Mouse (Mus musculus) adrenal gland (tissue): ENCODE measurements around the gene Atp6v1e2.

Experiments
- intact Hi-C: fragments of 180-260 bp; cut with DNase I; formaldehyde crosslinking; loops from one replicate; pipeline ENCODE4 v1.15.1; 2025
- long read RNA-seq, 2 experiments: library from polyadenylated mRNA; unstranded; transcript quantifications; one replicate each; pipeline ENCODE4 v2.0.0; 2020; ENCODE audit warnings: borderline replicate concordance in 1 of 2; ENCODE audit not compliant: insufficient replicate concordance in 1 of 2

The Atp6v1e2 gene
- long read RNA-seq, experiment 1, result 0 reads
- long read RNA-seq, experiment 2, result 0 reads

DNA sequence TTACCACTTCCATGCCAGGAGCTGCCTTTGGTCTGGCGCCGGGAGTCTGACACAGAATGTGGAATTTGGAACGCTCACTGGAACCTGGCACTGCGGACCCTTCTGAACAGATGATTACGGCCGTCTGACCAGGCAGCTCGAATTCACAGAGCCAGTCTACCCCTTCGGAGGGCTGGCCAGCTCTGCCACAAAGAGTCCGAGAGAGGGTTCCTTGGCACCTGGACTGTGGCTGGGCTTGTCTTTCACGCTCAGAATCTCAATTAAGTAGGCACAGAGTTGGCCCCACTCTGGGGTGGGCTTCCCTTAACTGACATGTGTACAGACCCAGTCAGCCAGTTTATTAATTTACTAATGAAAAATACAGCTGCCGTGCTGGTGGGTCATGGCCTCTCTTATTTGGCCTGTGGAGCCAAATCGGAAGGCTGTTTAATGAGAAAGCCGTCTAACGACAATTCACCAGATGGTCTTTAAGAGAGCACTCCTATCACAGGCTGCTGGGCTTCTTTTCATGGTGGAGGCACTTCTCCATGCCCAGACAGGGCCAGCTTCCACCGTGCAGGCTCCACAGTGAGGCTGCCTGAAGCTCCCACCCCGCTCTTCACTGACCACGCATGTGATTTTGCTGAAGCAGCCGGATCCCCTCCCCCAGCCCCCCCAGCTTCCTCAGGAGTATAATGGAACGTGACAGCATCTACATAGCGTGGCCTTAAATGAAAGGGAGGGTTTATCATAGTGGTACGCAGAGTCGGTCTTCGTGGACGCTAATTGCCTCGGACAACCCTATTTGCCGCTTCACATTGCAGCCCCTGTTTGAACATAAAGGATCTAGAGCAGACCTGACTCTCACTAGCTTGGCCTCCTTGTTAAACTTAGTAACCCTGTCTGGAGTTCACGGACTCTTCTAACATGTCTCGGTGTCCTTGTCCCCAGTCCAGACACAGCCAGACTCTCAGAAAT is at the start of gene Atp6v1e2:
TSS of gene Atp6v1e2 (minus strand) at position 58 of the 957 bp plus-strand sequence.
- intact Hi-C loops, result no loop called here

GRCm38 (mm10) chr17:86997323-86997722 is 49.6 kb upstream of the Atp6v1e2 start:
- intact Hi-C loops, result no loop called here

- intact Hi-C loops, result no loop called here
Measured at GRCm38 (mm10) chr17:86991306-86991705, 43.6 kb upstream of the Atp6v1e2 start.

GRCm38 (mm10) chr17:86988601-86989184 is 41.0 kb upstream of the Atp6v1e2 start:
- intact Hi-C loops, result no loop called here

- intact Hi-C loops, result no loop called here
Measured at GRCm38 (mm10) chr17:86988161-86988560, 40.5 kb upstream of the Atp6v1e2 start.

DNA sequence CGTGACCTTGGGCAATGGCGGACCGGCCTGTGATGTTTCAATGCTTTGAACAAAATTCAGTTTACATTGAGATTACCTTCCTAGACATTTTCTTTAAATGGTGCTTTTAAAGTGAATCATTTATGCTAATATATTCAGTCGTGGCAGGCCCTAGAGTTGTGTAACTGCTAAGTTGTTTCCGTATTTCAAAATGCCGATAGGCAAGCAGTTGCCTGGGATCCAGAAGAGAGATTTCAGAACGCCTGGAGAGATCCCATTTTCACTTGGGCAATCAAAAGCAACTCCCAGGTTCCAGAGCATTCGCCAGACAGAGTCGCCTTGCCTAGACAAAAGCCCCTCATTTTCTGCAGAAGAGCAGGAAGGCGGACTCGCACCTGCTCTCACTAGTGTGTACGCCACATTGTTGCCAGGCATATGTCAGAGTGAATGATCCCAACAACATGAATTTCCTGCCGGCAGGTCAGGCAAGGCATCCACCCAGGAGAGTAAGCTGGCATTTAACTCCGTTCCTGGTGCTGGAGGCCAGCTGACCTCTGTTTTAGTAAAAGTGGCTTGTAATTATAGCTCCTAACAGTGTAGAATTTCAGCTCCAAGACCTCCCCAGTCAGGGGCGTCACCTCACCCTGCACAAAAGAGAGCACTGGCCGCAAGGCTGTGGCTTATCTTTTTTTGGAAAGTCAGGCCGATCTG is 38.9 kb upstream of the Atp6v1e2 start:
- intact Hi-C loops, result no loop called here

DNA sequence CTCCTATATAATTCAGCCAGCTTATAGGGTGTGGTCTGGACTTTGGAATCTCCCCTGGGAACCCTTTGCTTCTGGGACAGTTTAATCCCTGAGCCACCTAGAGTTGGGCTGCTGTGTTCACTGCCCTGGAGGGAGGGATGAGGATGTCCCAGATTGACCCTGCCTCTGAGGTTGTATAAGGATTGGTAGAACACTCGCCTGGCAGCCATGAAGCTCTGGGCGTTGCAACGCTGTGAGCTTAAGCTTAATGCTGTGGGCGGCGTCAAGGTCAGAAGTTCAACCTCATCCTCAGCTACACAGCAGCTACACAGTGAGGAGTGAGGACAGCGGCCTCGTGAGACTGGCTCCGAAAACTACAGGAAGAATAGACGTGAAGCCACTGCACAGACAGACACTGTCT is 34.8 kb upstream of the Atp6v1e2 start:
- intact Hi-C loops, result no loop called here

GRCm38 (mm10) chr17:86981701-86982100 is 34.0 kb upstream of the Atp6v1e2 start:
- intact Hi-C loops, result no loop called here

DNA sequence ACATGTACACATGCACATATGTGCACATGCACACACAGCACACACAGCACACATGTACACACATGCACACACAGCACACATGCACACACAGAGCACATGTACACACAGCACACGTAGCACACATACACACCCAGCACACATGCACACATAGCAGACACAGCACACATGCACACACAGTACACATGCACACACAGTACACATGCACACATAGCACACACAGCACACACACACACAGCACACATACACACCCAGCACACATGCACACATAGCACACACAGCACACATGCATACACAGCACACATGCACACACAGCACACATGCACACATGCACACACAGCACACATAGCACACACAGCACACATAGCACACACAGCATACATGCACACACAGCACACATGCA is 33.5 kb upstream of the Atp6v1e2 start:
- intact Hi-C loops, result no loop called here

DNA sequence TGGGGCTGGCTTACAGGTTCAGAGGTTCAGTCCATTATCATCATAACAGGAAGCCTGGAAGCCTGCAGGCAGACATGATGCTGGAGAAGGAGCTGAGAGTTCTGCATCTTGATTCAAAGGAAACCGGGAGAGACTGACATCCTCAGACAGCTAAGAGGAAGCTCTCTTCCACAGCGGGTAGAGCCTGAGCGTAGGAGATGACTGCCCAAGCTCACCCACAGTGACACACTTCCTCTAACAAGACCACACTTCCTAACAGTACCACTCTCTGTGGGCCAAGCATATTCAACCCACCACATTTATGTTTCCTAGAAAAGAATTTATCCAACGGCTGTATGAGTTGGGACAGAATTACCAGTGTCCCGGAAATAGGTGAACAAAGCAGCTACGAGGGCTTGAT is 30.8 kb upstream of the Atp6v1e2 start:
- intact Hi-C loops, result no loop called here

- intact Hi-C loops, result no loop called here
Measured at GRCm38 (mm10) chr17:86976387-86976786, 28.7 kb upstream of the Atp6v1e2 start.

DNA sequence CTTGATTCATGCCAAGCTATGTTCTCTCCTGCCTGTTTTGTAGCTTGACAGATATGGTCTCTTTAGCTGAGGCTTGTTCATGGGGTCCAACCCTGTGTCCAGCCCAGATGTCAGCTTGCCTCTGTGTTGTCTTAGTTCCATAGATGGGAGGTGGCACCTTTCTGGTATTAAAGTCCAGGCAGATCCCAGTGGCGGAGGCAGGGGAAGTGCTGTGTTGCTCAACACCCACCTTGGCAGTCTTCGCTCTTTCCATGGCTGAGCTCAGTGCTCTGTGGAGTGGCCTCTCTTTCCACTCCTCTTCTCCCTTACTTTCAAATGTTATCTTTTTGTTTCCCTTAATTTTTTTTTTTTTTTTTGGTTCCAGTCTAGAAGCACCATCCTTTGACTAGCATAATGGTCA is 25.4 kb upstream of the Atp6v1e2 start:
- intact Hi-C loops, result loop anchor here (5.0 kb wide), 1 partner anchor 49 kb away; no protein-coding TSS in a partner anchor

GRCm38 (mm10) chr17:86971860-86972259 is 24.2 kb upstream of the Atp6v1e2 start:
- intact Hi-C loops, result loop anchor here (5.0 kb wide), 1 partner anchor 50 kb away; no protein-coding TSS in a partner anchor

- intact Hi-C loops, result loop anchor here (5.0 kb wide), 1 partner anchor 51 kb away; no protein-coding TSS in a partner anchor
Measured at GRCm38 (mm10) chr17:86971036-86971435, 23.3 kb upstream of the Atp6v1e2 start.

- intact Hi-C loops, result loop anchor here (5.0 kb wide), 1 partner anchor 52 kb away; no protein-coding TSS in a partner anchor
Measured at GRCm38 (mm10) chr17:86970026-86970750, 22.5 kb upstream of the Atp6v1e2 start.

- intact Hi-C loops, result no loop called here
Measured at GRCm38 (mm10) chr17:86969582-86969981, 21.9 kb upstream of the Atp6v1e2 start.

DNA sequence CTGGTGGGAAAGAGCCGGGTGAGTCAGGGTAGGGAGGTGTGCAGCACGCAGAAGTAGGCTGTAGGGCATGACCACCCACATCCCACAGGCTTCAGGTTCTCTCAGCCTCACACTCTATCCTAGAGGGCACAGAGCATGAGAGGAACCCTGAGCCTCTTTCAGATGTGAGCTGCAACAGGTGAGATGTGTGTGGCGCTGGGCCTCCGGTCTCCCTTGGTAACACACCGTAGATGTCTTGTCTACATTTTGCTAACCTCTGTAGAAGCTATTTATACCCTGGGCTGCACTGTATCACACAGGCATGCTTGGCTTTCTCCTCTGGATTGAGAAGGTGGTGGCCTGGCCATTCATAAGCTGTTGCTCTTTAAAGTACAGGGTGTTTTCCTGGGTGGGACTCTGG is 20.9 kb upstream of the Atp6v1e2 start:
- intact Hi-C loops, result no loop called here

DNA sequence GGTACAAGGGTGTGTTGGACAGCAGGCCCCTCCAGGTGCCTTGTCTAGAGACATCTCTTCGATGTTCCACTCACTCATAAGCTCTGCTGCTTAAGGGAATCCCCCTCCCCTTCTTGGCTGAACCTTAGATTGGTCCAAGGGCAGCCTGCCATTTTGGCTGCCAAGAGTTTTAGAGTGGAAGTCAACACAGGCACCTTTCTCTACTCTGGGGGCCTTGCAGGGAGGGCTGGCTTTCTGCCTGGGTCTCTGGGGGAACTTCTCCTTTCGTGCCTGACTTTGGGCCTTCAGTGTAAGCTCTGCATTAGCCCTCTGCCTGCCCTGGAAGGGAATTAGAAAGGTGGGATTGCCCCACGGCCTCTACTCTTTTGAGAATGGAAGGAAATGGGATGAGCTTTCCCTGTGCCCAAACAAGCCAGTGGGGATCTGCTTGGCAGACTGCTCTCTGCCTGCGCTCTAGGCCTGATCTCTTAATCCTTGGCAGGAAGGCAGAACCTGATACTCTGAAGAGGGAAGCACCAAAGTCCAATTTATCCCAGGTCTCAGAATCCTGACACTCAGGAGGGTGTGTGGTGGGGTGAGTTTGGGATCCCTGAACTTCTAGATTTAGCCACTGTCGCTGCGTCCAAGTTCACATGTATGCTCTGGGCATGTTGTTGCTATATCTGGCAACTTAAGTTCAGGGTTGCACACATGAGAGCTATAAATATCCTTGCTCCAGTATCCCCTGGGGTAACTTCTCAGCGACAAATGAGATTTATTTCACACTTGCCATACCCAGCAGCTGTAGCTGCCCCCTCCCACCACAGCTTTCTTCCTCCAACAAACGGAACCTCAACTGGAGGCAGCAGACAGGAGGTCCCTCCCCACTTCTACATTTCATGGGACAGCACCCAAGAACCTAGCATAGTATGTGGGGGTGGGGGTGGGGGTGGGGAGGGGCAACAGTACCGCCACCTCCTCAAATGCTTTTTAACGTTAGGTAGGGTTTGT is 20.1 kb upstream of the Atp6v1e2 start:
- intact Hi-C loops, result no loop called here

DNA sequence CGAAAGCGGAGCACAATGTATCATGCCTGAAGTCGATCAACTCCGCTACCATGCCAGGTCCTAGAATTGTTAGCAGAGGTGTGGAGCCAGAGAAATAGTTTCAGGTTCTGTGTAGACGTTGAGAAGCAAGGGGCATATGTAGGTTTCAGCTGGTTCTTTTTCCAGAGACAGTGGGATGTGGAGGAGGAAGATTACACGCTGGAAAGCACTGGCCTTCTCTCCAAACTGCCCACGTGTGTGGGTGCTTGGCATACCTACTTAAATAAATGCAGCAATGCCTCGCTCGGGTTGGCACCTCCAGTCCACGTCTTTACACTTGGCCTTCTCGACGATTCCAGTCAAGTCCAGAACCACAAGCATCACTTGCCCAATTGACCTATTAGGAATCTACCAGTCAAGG is 19.4 kb upstream of the Atp6v1e2 start:
- intact Hi-C loops, result no loop called here

DNA sequence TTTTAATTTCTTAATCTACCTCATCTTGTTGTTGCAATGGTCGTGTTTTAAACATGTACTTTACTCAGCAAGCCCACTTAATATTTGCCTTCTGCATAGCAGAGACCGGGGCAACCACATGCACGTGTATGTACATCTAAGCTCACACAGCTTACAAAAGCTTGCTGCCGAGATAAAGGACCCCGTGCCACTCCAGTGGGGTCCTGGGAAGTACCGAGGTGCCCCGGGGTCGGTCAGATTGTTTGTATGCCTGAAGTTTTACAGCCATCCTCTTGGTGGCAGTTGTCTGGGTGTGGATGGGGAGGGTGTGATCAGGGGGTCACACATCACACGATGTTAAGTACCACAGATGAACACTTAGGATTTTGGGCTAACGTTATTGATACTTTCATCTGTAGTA is 18.3 kb upstream of the Atp6v1e2 start:
- intact Hi-C loops, result no loop called here
